8 mouse cellular contexts compared by ENCODE assay signal in genomic region chr10:97339866-97340706, GRCm38 (mm10).
DNase-seq lines count a peak whose midpoint lies in the region; ATAC-seq and TF ChIP-seq lines count a peak whose summit lies in the region.
"Had no signal": no experiment of that assay in that cellular context is flagged by ENCODE, and none has a peak within 500 bp of the region (broad histone marks: within the 10 kb centered on the region; RNA-seq: fewer than 3 reads in every experiment).

No protein-coding gene starts in this region.

- no peak for TF ChIP-seq EP300 in ES-Bruce4 (IDR thresholded peaks at IDR 0.05; ENCODE audit: insufficient read depth, low read depth, low read length)

- H3K27me3 ChIP-seq in ES-Bruce4 (ENCODE audit: control insufficient read depth, insufficient read depth, low read length, poor library complexity, severe bottlenecking) = no peaks in the 10 kb centered on the region
- H3K27me3 ChIP-seq in midbrain, postnatal 0 days (ENCODE audit: insufficient read depth, low read length) = no peaks in the 10 kb centered on the region
- H3K27me3 ChIP-seq: embryonic facial prominence, embryonic 13.5 days had no signal

- no peak overlapping the region for H3K27ac ChIP-seq in ES-Bruce4 (ENCODE audit: insufficient read depth, low read length)
- no peak overlapping the region for H3K27ac ChIP-seq in midbrain, postnatal 0 days (ENCODE audit: low read depth, low read length)
- H3K27ac ChIP-seq: embryonic facial prominence, embryonic 13.5 days had no signal

- 34% methylated on average over 11 of the region's 11 CpGs for WGBS in midbrain, postnatal 0 days

- no peak; the same call in 1 of the 2 replicates for ATAC-seq in midbrain, postnatal 0 days (ENCODE audit: low FRiP score)

- H3K9ac ChIP-seq in ES-Bruce4 (ENCODE audit: low read depth, poor library complexity, severe bottlenecking) = no peak overlapping the region
- H3K9ac ChIP-seq in midbrain, postnatal 0 days (replicated peaks; ENCODE audit: low read length, poor library complexity, severe bottlenecking) = no peak overlapping the region
- H3K9ac ChIP-seq: embryonic facial prominence, embryonic 13.5 days had no signal

- H3K4me1 ChIP-seq in ES-Bruce4 (ENCODE audit: control insufficient read depth, insufficient read depth, low read length) = no peaks in the 10 kb centered on the region
- no peaks in the 10 kb centered on the region for H3K4me1 ChIP-seq in midbrain, postnatal 0 days (ENCODE audit: insufficient read depth, low read length)

- peak overlapping the region; percentile 10; the same call in 1 of the 2 replicates for H3K4me2 ChIP-seq in midbrain, postnatal 0 days (ENCODE audit: low read depth, low read length, poor library complexity, severe bottlenecking)
- H3K4me2 ChIP-seq: embryonic facial prominence, embryonic 13.5 days had no signal

- peak; percentile 24 for DNase-seq in left cerebral cortex, adult 11 months (ENCODE audit: low spot score)
- no peak for DNase-seq in left cerebral cortex, adult 18-20 months (ENCODE audit: low spot score in 2 of 2)
- DNase-seq in brain, adult 2 months (ENCODE audit: low read depth, low spot score) = peak; percentile 75
- peak; percentile 67 for DNase-seq in midbrain, postnatal 0 days (ENCODE audit: low spot score)
- no peak for DNase-seq in gastrocnemius, postnatal 25 days
- DNase-seq in thymus, postnatal 4 days = no peak

- no peak overlapping the region for H3K4me3 ChIP-seq in ES-Bruce4 (ENCODE audit: low read depth, low read length)
- no peak overlapping the region for H3K4me3 ChIP-seq in midbrain, postnatal 0 days (ENCODE audit: low read depth, low read length)
- H3K4me3 ChIP-seq: embryonic facial prominence, embryonic 13.5 days had no signal

- peak; percentile 2 for TF ChIP-seq CTCF in ES-Bruce4 (IDR thresholded peaks at IDR 0.05; ENCODE audit: low read depth, low read length)
- peak; percentile 96 for TF ChIP-seq CTCF in midbrain, postnatal 0 days (IDR thresholded peaks at IDR 0.05)

- no peaks in the 10 kb centered on the region for H3K36me3 ChIP-seq in ES-Bruce4 (ENCODE audit: control insufficient read depth, insufficient read depth, low read length, poor library complexity, severe bottlenecking)
- H3K36me3 ChIP-seq in midbrain, postnatal 0 days (ENCODE audit: insufficient read depth, low read length) = no peaks in the 10 kb centered on the region
- H3K36me3 ChIP-seq: embryonic facial prominence, embryonic 13.5 days had no signal

- H3K9me3 ChIP-seq in ES-Bruce4 (replicated peaks; ENCODE audit: control insufficient read depth, insufficient read depth, low read length, poor library complexity, severe bottlenecking) = no peaks in the 10 kb centered on the region
- H3K9me3 ChIP-seq in midbrain, postnatal 0 days (ENCODE audit: low read length) = no peaks in the 10 kb centered on the region
- H3K9me3 ChIP-seq: embryonic facial prominence, embryonic 13.5 days had no signal

- no peak for TF ChIP-seq POLR2A in ES-Bruce4 (IDR thresholded peaks at IDR 0.05; ENCODE audit: insufficient read depth, low read length)

Comparison
In these comparisons a context has a peak if more than half of its experiments do, and no peak if none do; other contexts are left out.
1. DNase-seq: peak in left cerebral cortex, adult 11 months (single experiment), brain, adult 2 months (single experiment) and midbrain, postnatal 0 days (single experiment); none in left cerebral cortex, adult 18-20 months (0 of 2), gastrocnemius, postnatal 25 days (single experiment) and thymus, postnatal 4 days (single experiment).